Comparison of ENCODE assay signal across 18 mouse cellular contexts in the genomic region with DNA sequence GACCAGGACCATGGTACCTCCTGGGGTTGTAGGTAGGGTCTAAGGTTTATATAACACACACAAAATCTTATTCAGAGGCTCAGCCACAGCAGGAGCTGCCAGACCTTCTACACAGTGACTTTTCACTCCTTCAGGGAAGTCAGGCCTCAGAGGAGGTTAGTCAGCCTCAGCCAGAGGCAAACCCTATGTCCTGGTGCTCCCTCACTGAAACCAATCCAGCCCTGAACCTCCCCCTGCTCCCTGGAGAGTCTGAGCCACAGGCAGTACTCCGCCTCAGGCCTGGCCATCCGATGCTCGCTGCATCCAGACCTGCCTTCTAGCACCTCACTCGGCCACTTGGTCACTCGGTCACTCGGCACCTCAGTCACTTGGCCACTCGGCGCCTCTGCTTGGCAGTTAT. TPM values are rescaled to one million over a fixed set of nuclear protein-coding genes. Genes with fewer than 3 reads are reported as not detected.
DNase-seq lines count a peak whose midpoint lies in the region; ATAC-seq and TF ChIP-seq lines count a peak whose summit lies in the region.
"Had no signal": no experiment of that assay in that cellular context is flagged by ENCODE, and none has a peak within 500 bp of the region (broad histone marks: within the 10 kb centered on the region; RNA-seq: fewer than 3 reads in every experiment).

No protein-coding gene starts in this region.

- H3K4me3 ChIP-seq in gastrocnemius, adult 2 months = no peak overlapping the region
- H3K4me3 ChIP-seq in limb, embryonic 13.5 days = no peak overlapping the region
- H3K4me3 ChIP-seq in limb, embryonic 10.5 days = no peak overlapping the region
- H3K4me3 ChIP-seq in brown adipose tissue, adult 24 weeks (ENCODE audit: insufficient read depth, low read depth, low read length) = no peak overlapping the region
- H3K4me3 ChIP-seq: embryonic facial prominence, embryonic 15.5 days; erythroblast, embryonic 14.5 days; forebrain, embryonic 10.5 days had no signal

- peaks cover 70% of the 10 kb centered on the region for H3K27me3 ChIP-seq in limb, embryonic 13.5 days
- peaks cover 100% of the 10 kb centered on the region for H3K27me3 ChIP-seq in limb, embryonic 10.5 days (ENCODE audit: low read depth, poor library complexity, severe bottlenecking)

- WGBS in limb, embryonic 13.5 days = 29% methylated on average over 8 of the region's 8 CpGs
- WGBS in limb, embryonic 10.5 days = 12% methylated on average over 8 of the region's 8 CpGs

- peaks cover 8% of the 10 kb centered on the region; the same call in 1 of the 2 replicates for H3K36me3 ChIP-seq in limb, embryonic 13.5 days
- H3K36me3 ChIP-seq in limb, embryonic 10.5 days = no peaks in the 10 kb centered on the region; the same call in 1 of the 2 replicates
- H3K36me3 ChIP-seq: embryonic facial prominence, embryonic 15.5 days; forebrain, embryonic 10.5 days had no signal

- no peak for ATAC-seq in limb, embryonic 13.5 days (ENCODE audit: low FRiP score, low read depth)
- ATAC-seq: forebrain, embryonic 14.5 days; hindbrain, embryonic 16.5 days; inflammation-experienced regulatory T-cells, adult 6 months; intestine, postnatal 0 days had no signal

- DNase-seq in gastrocnemius, adult 2 months = peak; percentile 33
- DNase-seq in gastrocnemius, postnatal 25 days = no peak
- DNase-seq in limb, embryonic 10.5 days (ENCODE audit: low spot score) = no peak
- peak; percentile 69 for DNase-seq in adipocyte (ENCODE audit: low spot score)
- DNase-seq: cerebellum, adult 11 months; cerebellum, adult 8-10 months; cerebellum, postnatal 14 days; gastrocnemius, postnatal 14 days; heart, postnatal 4 days had no signal

- H3K4me2 ChIP-seq in limb, embryonic 13.5 days (replicated peaks) = no peak overlapping the region
- H3K4me2 ChIP-seq: embryonic facial prominence, embryonic 15.5 days had no signal

- TF ChIP-seq CTCF in gastrocnemius, adult 2 months (IDR thresholded peaks at IDR 0.05) = no peak

- H3K9me3 ChIP-seq in limb, embryonic 13.5 days = no peaks in the 10 kb centered on the region
- no peaks in the 10 kb centered on the region for H3K9me3 ChIP-seq in limb, embryonic 10.5 days (replicated peaks)
- H3K9me3 ChIP-seq: embryonic facial prominence, embryonic 15.5 days; forebrain, embryonic 10.5 days had no signal

- no peak overlapping the region for H3K27ac ChIP-seq in gastrocnemius, adult 2 months
- H3K27ac ChIP-seq in limb, embryonic 13.5 days = no peak overlapping the region
- H3K27ac ChIP-seq in limb, embryonic 10.5 days = no peak overlapping the region
- H3K27ac ChIP-seq in brown adipose tissue, adult 24 weeks (replicated peaks; ENCODE audit: low read depth, low read length) = peak overlapping the region; percentile 87
- H3K27ac ChIP-seq: embryonic facial prominence, embryonic 15.5 days; forebrain, embryonic 10.5 days had no signal

- peaks cover 69% of the 10 kb centered on the region for H3K4me1 ChIP-seq in limb, embryonic 13.5 days
- peaks cover 52% of the 10 kb centered on the region for H3K4me1 ChIP-seq in limb, embryonic 10.5 days
- peaks cover 5% of the 10 kb centered on the region for H3K4me1 ChIP-seq in brown adipose tissue, adult 24 weeks (ENCODE audit: control insufficient read depth, insufficient read depth, insufficient read length, low read length)

- H3K9ac ChIP-seq in limb, embryonic 13.5 days = peak overlapping the region; percentile 15; the same call in 1 of the 2 replicates
- H3K9ac ChIP-seq: embryonic facial prominence, embryonic 15.5 days had no signal

- intact Hi-C loops in gastrocnemius, adult 2 months (cut with DNase I) = no loop called here

RNA-seq across cellular contexts. Expression of gene Tcf20, which starts 37.4 kb away (rescaled TPM):
- total RNA-seq in gastrocnemius, adult 2 months (2021) = 10 to 100 TPM; 28.9 to 33.6 TPM
- total RNA-seq in gastrocnemius, postnatal 25 days (2021) = 10 to 100 TPM; 24.4 to 25.5 TPM
- 13.9 and 14.3 TPM in 2 replicates for polyA plus RNA-seq in limb, embryonic 13.5 days (2015; fragmentation: Nextera tagmentation; extraction: Ambion mirVana)
- polyA plus RNA-seq in limb, embryonic 10.5 days (2016; fragmentation: Nextera tagmentation; extraction: Ambion mirVana) = 8.1 and 8.3 TPM in 2 replicates
- 15.4 and 18.2 TPM in 2 replicates for polyA plus RNA-seq in brown adipose tissue, adult 24 weeks (2012; ENCODE audit: insufficient read depth, insufficient read length, missing spikeins)

Comparison
In these comparisons a context has a peak if more than half of its experiments do, and no peak if none do; other contexts are left out.
1. DNase-seq: peak in gastrocnemius, adult 2 months (single experiment) and adipocyte (single experiment); none in gastrocnemius, postnatal 25 days (single experiment) and limb, embryonic 10.5 days (single experiment).